Mouse (Mus musculus) spleen, adult 18-20 months (tissue): Measurements from ENCODE around the gene Ifna7.
"Not testable (repeated sequence)": the region's sequence is repeated elsewhere in the genome, so short reads cannot be mapped to it uniquely, and the experiment has no call there.

ENCODE experiments used
- DNase-seq, 2 experiments: peaks; one replicate each; pipeline ENCODE4 v3.0.0; 2022; ENCODE audit warnings: mixed read lengths in 2 of 2

Ifna7 gene

GRCm38 (mm10) chr4:88815928-88816327, at the start of gene Ifna7:
TSS of gene Ifna7 (plus strand) at chr4:88816228.
- no peak for DNase-seq

- not testable (repeated sequence) for DNase-seq
These were observed 42.5 kb upstream of the Ifna7 start, which contains the start of gene Gm13290 for GRCm38 (mm10) chr4:88773534-88773933. TSS of gene Gm13290 (plus strand) at chr4:88773834.

- not testable (repeated sequence) for DNase-seq
These were observed 39.4 kb upstream of the Ifna7 start, which contains the start of gene Gm13289 for GRCm38 (mm10) chr4:88776622-88777021. TSS of gene Gm13289 (plus strand) at chr4:88776922.

- not testable (repeated sequence) for DNase-seq
These were observed 36.5 kb upstream of the Ifna7 start, which contains the start of gene Gm13272 for GRCm38 (mm10) chr4:88779550-88779949. TSS of gene Gm13272 (plus strand) at chr4:88779850.

GRCm38 (mm10) chr4:88780320-88780719, 35.7 kb upstream of the Ifna7 start:
- not testable (repeated sequence) for DNase-seq

- not testable (repeated sequence) for DNase-seq
These were observed 34.2 kb upstream of the Ifna7 start, which contains the start of gene Ifnz for GRCm38 (mm10) chr4:88781831-88782230. TSS of gene Ifnz (plus strand) at chr4:88782131.

GRCm38 (mm10) chr4:88782335-88782734, 33.7 kb upstream of the Ifna7 start:
- not testable (repeated sequence) for DNase-seq

- DNase-seq: not testable (repeated sequence)
These were observed 30.6 kb upstream of the Ifna7 start, which contains the start of gene Gm13276 for GRCm38 (mm10) chr4:88785409-88785808. TSS of gene Gm13276 (plus strand) at chr4:88785709.

GRCm38 (mm10) chr4:88788402-88788801, 27.6 kb upstream of the Ifna7 start, which contains the start of gene Gm13277:
TSS of gene Gm13277 (plus strand) at chr4:88788632.
- peak; percentile 57 to 58 for DNase-seq

GRCm38 (mm10) chr4:88791250-88791649, 24.8 kb upstream of the Ifna7 start, which contains the start of gene Gm13278:
TSS of gene Gm13278 (plus strand) at chr4:88791550.
- DNase-seq: not testable (repeated sequence)

GRCm38 (mm10) chr4:88793936-88794675, 21.9 kb upstream of the Ifna7 start, which contains the start of gene Gm13275:
TSS of gene Gm13275 (plus strand) at chr4:88794487.
- peak; percentile 66 to 79 for DNase-seq

- not testable (repeated sequence) for DNase-seq
These were observed 18.9 kb upstream of the Ifna7 start, which contains the start of gene Gm13279 for GRCm38 (mm10) chr4:88797097-88797496. TSS of gene Gm13279 (plus strand) at chr4:88797397.

- DNase-seq: not testable (repeated sequence)
These were observed 16.7 kb upstream of the Ifna7 start, which contains the start of gene Gm13285 for GRCm38 (mm10) chr4:88799365-88799764. TSS of gene Gm13285 (plus strand) at chr4:88799665.

GRCm38 (mm10) chr4:88802954-88803353, 13.1 kb upstream of the Ifna7 start, which contains the start of gene Gm13287:
TSS of gene Gm13287 (plus strand) at chr4:88803254.
- not testable (repeated sequence) for DNase-seq

GRCm38 (mm10) chr4:88805231-88805630, 10.8 kb upstream of the Ifna7 start, which contains the start of gene Gm13288:
TSS of gene Gm13288 (plus strand) at chr4:88805531.
- DNase-seq: not testable (repeated sequence)

- DNase-seq: peak in 1 of 2 experiments; percentile 16
These were observed 10.3 kb upstream of the Ifna7 start for GRCm38 (mm10) chr4:88805761-88806160.

GRCm38 (mm10) chr4:88819659-88820058, 3.6 kb downstream of the Ifna7 start, which contains the start of gene Ifna11:
TSS of gene Ifna11 (plus strand) at chr4:88819959.
- DNase-seq: no peak

- DNase-seq: peak in 1 of 2 experiments; percentile 21
These were observed 7.0 kb downstream of the Ifna7 start for GRCm38 (mm10) chr4:88822995-88823394.

- DNase-seq: not testable (repeated sequence)
These were observed 11.1 kb downstream of the Ifna7 start, which contains the start of gene Ifna6 for GRCm38 (mm10) chr4:88827116-88827515. TSS of gene Ifna6 (plus strand) at chr4:88827416.

GRCm38 (mm10) chr4:88830523-88830922, 14.5 kb downstream of the Ifna7 start:
- peak in 1 of 2 experiments; percentile 41 for DNase-seq

- DNase-seq: not testable (repeated sequence)
These were observed 19.2 kb downstream of the Ifna7 start, which contains the start of gene Ifna5 for GRCm38 (mm10) chr4:88835225-88835624. TSS of gene Ifna5 (plus strand) at chr4:88835525.

GRCm38 (mm10) chr4:88838828-88839227, 22.8 kb downstream of the Ifna7 start:
- peak in 1 of 2 experiments; percentile 22 for DNase-seq

GRCm38 (mm10) chr4:88840058-88840457, 24.0 kb downstream of the Ifna7 start:
- DNase-seq: no peak
